Mouse (Mus musculus) hindbrain, embryonic 11.5 days (tissue): ENCODE data around the gene Elf3. TPM values are rescaled to one million over a fixed set of nuclear protein-coding genes. Genes with fewer than 3 reads are reported as not detected.

Experiments
- ATAC-seq: fragments of 200-750 bp; cut with Nextera tagmentation; 2 replicates; pipeline ENCODE4 v1.8.0; 2017; ENCODE audit warnings: mild to moderate bottlenecking, moderate TSS enrichment, moderate library complexity; ENCODE audit not compliant: low FRiP score
- DNase-seq: peaks from one replicate; pipeline ENCODE4 v3.0.0-alpha.2; 2015; ENCODE audit warnings: low spot score
- H3K27ac ChIP-seq: fragments of 300-500 bp; sonication (generic); 2 replicates; pipeline ENCODE4 v1.5.1; 2014; ENCODE audit warnings: mild to moderate bottlenecking, low read depth, low read length
- H3K27me3 ChIP-seq: fragments of 300-500 bp; sonication (generic); 2 replicates; pipeline ENCODE4 v1.6.1; 2014; ENCODE audit warnings: mild to moderate bottlenecking, low read length, moderate library complexity, mixed read lengths; ENCODE audit not compliant: control insufficient read depth, insufficient read depth
- H3K36me3 ChIP-seq: fragments of 300-500 bp; sonication (generic); 2 replicates; pipeline ENCODE4 v1.6.1; 2014; ENCODE audit warnings: mild to moderate bottlenecking, low read length, moderate library complexity, mixed read lengths; ENCODE audit not compliant: control insufficient read depth, insufficient read depth
- H3K4me1 ChIP-seq: fragments of 300-500 bp; sonication (generic); replicated peaks from 2 replicates; pipeline ENCODE4 v1.6.1; 2014; ENCODE audit warnings: low read length, mixed read lengths; ENCODE audit not compliant: control insufficient read depth, insufficient read depth
- H3K4me2 ChIP-seq: fragments of 300-500 bp; sonication (generic); replicated peaks from 2 replicates; pipeline ENCODE4 v1.6.1; 2014; ENCODE audit warnings: mild to moderate bottlenecking, low read depth, low read length
- H3K4me3 ChIP-seq: fragments of 300-500 bp; sonication (generic); 2 replicates; pipeline ENCODE4 v1.5.1; 2014; ENCODE audit warnings: low read depth, low read length
- H3K9ac ChIP-seq: fragments of 300-500 bp; sonication (generic); 2 replicates; pipeline ENCODE4 v1.6.1; 2014; ENCODE audit warnings: low read depth, low read length
- H3K9me3 ChIP-seq: fragments of 300-500 bp; sonication (generic); 2 replicates; pipeline ENCODE4 v1.6.1; 2016; ENCODE audit warnings: low read length; ENCODE audit not compliant: control insufficient read depth
- WGBS: fragments of 180-500 bp; shearing (Covaris S2); extraction: QIAGEN DNeasy Blood & Tissue Kit; methylation state at CpG from one replicate; pipeline ENCODE4 v1.1.7; 2014; 5-methylcytosine and 5-hydroxymethylcytosine counted together
- polyA plus RNA-seq: library from polyadenylated mRNA; unstranded; fragments of >200 nt; fragmentation: Nextera tagmentation; extraction: Ambion mirVana; gene quantifications from 2 replicates; pipeline ENCODE4 v1.2.1, GENCODE M21; 2014

Elf3 gene
- polyA plus RNA-seq, result 0.73 and 2.0 TPM in 2 replicates

GRCm38 (mm10) chr1:135258380-135259127 lies at the start of gene Elf3:
Elf3 (minus strand) TSS chr1:135258568.
- peak; percentile 49 for DNase-seq
- 5% methylated on average over 19 of the region's 19 CpGs for whole genome bisulfite sequencing
- Histone ChIP-seq H3K9me3 (no peaks in the 10 kb centered on the region), H3K4me2 (peak within 1 kb of the TSS; percentile 49), H3K9ac (peak within 1 kb of the TSS; percentile 41; the same call in 1 of the 2 replicates), H3K27ac (0 out of 2 replicates have a peak within 1 kb of the TSS, but pooled peaks have one; percentile 30), H3K4me1 (peaks cover 7% of the 10 kb centered on the region), H3K27me3 (peaks cover 2% of the 10 kb centered on the region; the same call in 1 of the 2 replicates), H3K4me3 (0 out of 2 replicates have a peak within 1 kb of the TSS, but pooled peaks have one; percentile 14), H3K36me3 (no peaks in the 10 kb centered on the region)
- peak; percentile 56 for ATAC-seq

- Histone ChIP-seq H3K36me3 (no peaks in the 10 kb centered on the region), H3K27ac (no peak overlapping the region), H3K4me1 (no peaks in the 10 kb centered on the region), H3K9me3 (no peaks in the 10 kb centered on the region), H3K27me3 (no peaks in the 10 kb centered on the region), H3K9ac (no peak overlapping the region), H3K4me2 (no peak overlapping the region), H3K4me3 (no peak overlapping the region)
- 81% methylated on average over 5 of the region's 5 CpGs for WGBS
- no peak for ATAC-seq
- DNase-seq, result no peak
Measured at GRCm38 (mm10) chr1:135290908-135291307, 32.5 kb upstream of the Elf3 start.

GRCm38 (mm10) chr1:135286311-135286710 lies 27.9 kb upstream of the Elf3 start:
- DNase-seq (no peak), ATAC-seq (no peak)
- H3K4me2 ChIP-seq, result no peak overlapping the region
- no peak overlapping the region for H3K27ac ChIP-seq
- no peak overlapping the region for H3K9ac ChIP-seq
- no peaks in the 10 kb centered on the region; the same call in 1 of the 2 replicates for H3K4me1 ChIP-seq
- H3K36me3 ChIP-seq, result no peaks in the 10 kb centered on the region
- 80% methylated on average over 2 of the region's 2 CpGs for WGBS
- no peak overlapping the region for H3K4me3 ChIP-seq
- no peaks in the 10 kb centered on the region for H3K27me3 ChIP-seq
- no peaks in the 10 kb centered on the region for H3K9me3 ChIP-seq

GRCm38 (mm10) chr1:135283826-135284291 lies 25.5 kb upstream of the Elf3 start, which contains the start of gene Rnpep:
Rnpep (minus strand) TSS chr1:135284084.
- Histone ChIP-seq H3K4me2 (peak within 1 kb of the TSS; percentile 85), H3K27me3 (no peaks in the 10 kb centered on the region), H3K9me3 (no peaks in the 10 kb centered on the region), H3K9ac (peak within 1 kb of the TSS; percentile 95), H3K36me3 (no peaks in the 10 kb centered on the region), H3K27ac (peak within 1 kb of the TSS; percentile 82), H3K4me1 (no peaks in the 10 kb centered on the region; the same call in 1 of the 2 replicates), H3K4me3 (peak within 1 kb of the TSS; percentile 81)
- WGBS, result 0% methylated on average over 30 of the region's 39 CpGs
- peak; percentile 85 for DNase-seq
- peak; percentile 91 for ATAC-seq

- Histone ChIP-seq H3K4me2 (peak overlapping the region; percentile 85), H3K4me1 (no peaks in the 10 kb centered on the region; the same call in 1 of the 2 replicates), H3K27ac (peak overlapping the region; percentile 82), H3K4me3 (peak overlapping the region; percentile 81), H3K27me3 (no peaks in the 10 kb centered on the region), H3K9ac (peak overlapping the region; percentile 95), H3K9me3 (no peaks in the 10 kb centered on the region), H3K36me3 (no peaks in the 10 kb centered on the region)
- peak; percentile 84 for ATAC-seq
- DNase-seq, result peak; percentile 77
- under 1% methylated on average over 44 of the region's 48 CpGs for WGBS
Measured at GRCm38 (mm10) chr1:135283287-135283825, 25.0 kb upstream of the Elf3 start.

GRCm38 (mm10) chr1:135282536-135283286 lies 24.3 kb upstream of the Elf3 start:
- Histone ChIP-seq H3K4me3 (peak overlapping the region; percentile 81), H3K9ac (peak overlapping the region; percentile 95), H3K9me3 (no peaks in the 10 kb centered on the region), H3K4me2 (peak overlapping the region; percentile 85), H3K4me1 (no peaks in the 10 kb centered on the region; the same call in 1 of the 2 replicates), H3K36me3 (no peaks in the 10 kb centered on the region), H3K27ac (no peak overlapping the region), H3K27me3 (no peaks in the 10 kb centered on the region)
- DNase-seq, result no peak
- ATAC-seq, result no peak
- 41% methylated on average over 13 of the region's 13 CpGs for WGBS

GRCm38 (mm10) chr1:135281841-135282240 lies 23.5 kb upstream of the Elf3 start:
- Histone ChIP-seq H3K9ac (no peak overlapping the region), H3K27me3 (no peaks in the 10 kb centered on the region), H3K27ac (no peak overlapping the region), H3K9me3 (no peaks in the 10 kb centered on the region), H3K36me3 (no peaks in the 10 kb centered on the region), H3K4me1 (no peaks in the 10 kb centered on the region; the same call in 1 of the 2 replicates), H3K4me3 (no peak overlapping the region), H3K4me2 (no peak overlapping the region)
- 97% methylated on average over 17 of the region's 17 CpGs for WGBS
- no peak for ATAC-seq
- no peak for DNase-seq

- no peak for ATAC-seq
- 85% methylated on average over 9 of the region's 9 CpGs for WGBS
Measured at GRCm38 (mm10) chr1:135280646-135281045, 22.3 kb upstream of the Elf3 start.

More at GRCm38 (mm10) chr1:135280646-135281045, 22.3 kb upstream of the Elf3 start:
- H3K27me3 ChIP-seq, result no peaks in the 10 kb centered on the region
- no peaks in the 10 kb centered on the region for H3K36me3 ChIP-seq
- no peak overlapping the region for H3K4me3 ChIP-seq
- no peak overlapping the region for H3K4me2 ChIP-seq
- H3K9ac ChIP-seq, result no peak overlapping the region
- no peaks in the 10 kb centered on the region for H3K9me3 ChIP-seq
- H3K27ac ChIP-seq, result no peak overlapping the region
- H3K4me1 ChIP-seq, result no peaks in the 10 kb centered on the region; the same call in 1 of the 2 replicates
- no peak for DNase-seq
